Mouse (Mus musculus) erythroblast, embryonic 14.5 days (primary cell): ENCODE results near the gene Plxna4. TPM values are rescaled to one million over a fixed set of nuclear protein-coding genes. Genes with fewer than 3 reads are reported as not detected.

Experiments used
- H3K27me3 ChIP-seq: 2 replicates; pipeline ENCODE4 v1.6.1; 2012; ENCODE audit warnings: inconsistent platforms; ENCODE audit not compliant: control insufficient read depth
- H3K36me3 ChIP-seq: 2 replicates; pipeline ENCODE4 v1.6.1; 2012; ENCODE audit warnings: mild to moderate bottlenecking, inconsistent platforms; ENCODE audit not compliant: control insufficient read depth
- H3K4me1 ChIP-seq: 2 replicates; pipeline ENCODE4 v1.6.1; 2012; ENCODE audit warnings: inconsistent platforms; ENCODE audit not compliant: control insufficient read depth
- H3K4me3 ChIP-seq: replicated peaks from 2 replicates; pipeline ENCODE3; 2012; ENCODE audit warnings: moderate library complexity, mild to moderate bottlenecking, inconsistent platforms
- H3K9me3 ChIP-seq: 2 replicates; pipeline ENCODE4 v1.6.1; 2012; ENCODE audit warnings: low read length, inconsistent platforms, mixed read lengths; ENCODE audit not compliant: control insufficient read depth
- GATA1 ChIP-seq: IDR thresholded peaks from 2 replicates; pipeline ENCODE4 v1.6.1; 2012; ENCODE audit warnings: low read length, inconsistent platforms, mixed read lengths
- TAL1 ChIP-seq: IDR thresholded peaks from 3 replicates; pipeline ENCODE4 v1.6.1; 2012; ENCODE audit warnings: low read length, inconsistent platforms, mixed read lengths
- polyA plus RNA-seq: library from polyadenylated mRNA; stranded (reverse); fragments of >175 nt; gene quantifications from 2 replicates; pipeline ENCODE4 v1.2.3, GENCODE M21; 2012

Gene Plxna4
- polyA plus RNA-seq, 1 experiment = 0.01 TPM

- TF ChIP-seq TAL1 (no peak), GATA1 (no peak)
- no peaks in the 10 kb centered on the region for H3K36me3 ChIP-seq
- H3K4me3 ChIP-seq = no peak overlapping the region
- H3K27me3 ChIP-seq = no peaks in the 10 kb centered on the region
- no peaks in the 10 kb centered on the region for H3K4me1 ChIP-seq
- H3K9me3 ChIP-seq = no peaks in the 10 kb centered on the region
Observed at GRCm38 (mm10) chr6:32144771-32145170, 443.2 kb downstream of the Plxna4 start.

- H3K36me3 ChIP-seq = no peaks in the 10 kb centered on the region
- H3K4me1 ChIP-seq = no peaks in the 10 kb centered on the region
- TF ChIP-seq GATA1 = no peak
- TF ChIP-seq TAL1 = no peak
- H3K9me3 ChIP-seq = no peaks in the 10 kb centered on the region
- no peak overlapping the region for H3K4me3 ChIP-seq
- H3K27me3 ChIP-seq = no peaks in the 10 kb centered on the region
Observed at GRCm38 (mm10) chr6:32139537-32139936, 448.5 kb downstream of the Plxna4 start.

GRCm38 (mm10) chr6:32126914-32127313 is 461.1 kb downstream of the Plxna4 start:
- TF ChIP-seq GATA1 (no peak), TAL1 (no peak)
- Histone ChIP-seq H3K9me3 (no peaks in the 10 kb centered on the region), H3K36me3 (no peaks in the 10 kb centered on the region), H3K4me1 (no peaks in the 10 kb centered on the region), H3K4me3 (no peak overlapping the region), H3K27me3 (no peaks in the 10 kb centered on the region)

GRCm38 (mm10) chr6:32122584-32123265 is 465.3 kb downstream of the Plxna4 start:
- no peaks in the 10 kb centered on the region for H3K4me1 ChIP-seq
- no peaks in the 10 kb centered on the region for H3K27me3 ChIP-seq
- H3K36me3 ChIP-seq = no peaks in the 10 kb centered on the region
- TF ChIP-seq TAL1 = no peak
- no peaks in the 10 kb centered on the region for H3K9me3 ChIP-seq
- no peak overlapping the region for H3K4me3 ChIP-seq

GRCm38 (mm10) chr6:32120931-32121330 is 467.1 kb downstream of the Plxna4 start:
- no peaks in the 10 kb centered on the region for H3K27me3 ChIP-seq
- no peaks in the 10 kb centered on the region for H3K4me1 ChIP-seq
- no peaks in the 10 kb centered on the region for H3K36me3 ChIP-seq
- TF ChIP-seq GATA1 (no peak), TAL1 (no peak)
- H3K4me3 ChIP-seq = no peak overlapping the region
- H3K9me3 ChIP-seq = no peaks in the 10 kb centered on the region

- Histone ChIP-seq H3K4me3 (no peak overlapping the region), H3K4me1 (no peaks in the 10 kb centered on the region), H3K36me3 (no peaks in the 10 kb centered on the region), H3K27me3 (no peaks in the 10 kb centered on the region), H3K9me3 (no peaks in the 10 kb centered on the region)
- TF ChIP-seq TAL1 = no peak
- TF ChIP-seq GATA1 = no peak
Observed at GRCm38 (mm10) chr6:32109207-32109606, 478.8 kb downstream of the Plxna4 start.

- H3K36me3 ChIP-seq = no peaks in the 10 kb centered on the region
- H3K9me3 ChIP-seq = no peaks in the 10 kb centered on the region
- no peak for TF ChIP-seq GATA1
- TF ChIP-seq TAL1 = no peak
- no peak overlapping the region for H3K4me3 ChIP-seq
- no peaks in the 10 kb centered on the region for H3K4me1 ChIP-seq
- no peaks in the 10 kb centered on the region for H3K27me3 ChIP-seq
Observed at GRCm38 (mm10) chr6:32105547-32106275, 482.3 kb downstream of the Plxna4 start.
